Mouse (Mus musculus): ENCODE data around the gene Litaf.

- TF ChIP-seq POLR2A (IDR thresholded peaks at IDR 0.05; ENCODE audit: insufficient read depth, low read length) (no peak), CTCF (IDR thresholded peaks at IDR 0.05; ENCODE audit: low read depth, low read length) (no peak), EP300 (IDR thresholded peaks at IDR 0.05; ENCODE audit: insufficient read depth, low read depth, low read length) (no peak)
Observed at GRCm38 (mm10) chr16:11066833-11067191, 855 bp upstream of the Litaf start.
